Mouse (Mus musculus): Measurements from ENCODE around the gene Npl. TPM values are rescaled to one million over a fixed set of nuclear protein-coding genes. Genes with fewer than 3 reads are reported as not detected.
A peak's percentile ranks its signal among the peaks of the same experiment; 100 is the strongest.

Gene Npl
- polyA plus RNA-seq (2012; rRNA removed) (2.2 and 3.1 TPM in 2 replicates), polyA plus RNA-seq (2014; fragmentation: Nextera tagmentation; extraction: Ambion mirVana) (7.3 and 8.4 TPM in 2 replicates)

DNA sequence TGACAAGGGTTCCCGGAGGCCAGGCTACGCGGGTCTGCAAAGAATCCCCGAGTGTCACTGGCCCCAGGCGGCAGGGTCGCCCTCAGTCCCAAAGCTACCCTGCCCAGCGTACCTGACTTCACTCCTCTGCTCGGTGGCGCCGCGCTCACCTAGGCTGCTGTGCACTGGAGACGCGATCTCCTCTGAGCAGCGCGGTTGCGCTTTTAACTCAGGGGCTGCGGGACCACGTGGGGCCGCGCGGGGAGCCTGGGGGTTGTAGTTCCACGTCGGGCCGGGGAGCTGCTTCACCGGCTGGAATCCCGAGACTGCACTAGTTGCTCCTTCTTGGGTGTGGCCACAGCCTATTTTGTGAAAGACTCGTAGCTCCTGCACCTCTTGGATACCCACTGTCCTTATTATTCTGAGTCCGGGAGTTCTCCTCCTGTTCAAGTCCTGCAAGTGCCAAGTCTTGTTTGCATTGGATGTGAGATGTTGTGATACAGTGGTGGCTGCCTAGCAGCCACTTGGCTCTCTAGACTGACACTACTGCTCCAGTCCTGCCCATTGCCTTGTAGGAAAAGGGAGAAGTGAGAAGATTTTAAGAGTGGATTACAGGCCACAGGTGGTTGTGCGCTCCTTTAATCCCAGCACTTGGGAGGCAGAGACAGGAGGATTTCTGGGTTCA lies at the start of gene Npl:
TSS of gene Npl (minus strand) at position 510 of the 664 bp plus-strand sequence.
- Histone ChIP-seq H3K27ac (no peak within 1 kb of the TSS), H3K27me3 (ENCODE audit: control insufficient read depth, insufficient read depth, low read length) (peaks cover 3% of the 10 kb centered on the region), H3K4me2 (ENCODE audit: low read depth) (peak within 1 kb of the TSS; percentile 50), H3K36me3 (replicated peaks; ENCODE audit: control insufficient read depth, insufficient read depth, low read depth) (no peaks in the 10 kb centered on the region), H3K4me3 (ENCODE audit: insufficient read depth in 1 of 2, low read depth in 2 of 2, low read length in 2 of 2) (peak within 1 kb of the TSS; percentile 45), H3K9ac (replicated peaks) (no peak within 1 kb of the TSS), H3K9me3 (ENCODE audit: control insufficient read depth, low read length) (no peaks in the 10 kb centered on the region), H3K4me1 (replicated peaks; ENCODE audit: control insufficient read depth in 2 of 2, insufficient read depth in 2 of 2, low read length in 1 of 2) (peaks cover 0 to 5% of the 10 kb centered on the region in 2 experiments; a peak in 1 of 4 replicates)
- TF ChIP-seq EP300 (IDR thresholded peaks at IDR 0.05; ENCODE audit: low read depth) (no peak), CTCF (IDR thresholded peaks at IDR 0.05; ENCODE audit: low read depth) (no peak)
- 5% methylated on average over 29 of the region's 29 CpGs for WGBS (ENCODE audit: insufficient replicate concordance)
- ATAC-seq (ENCODE audit: insufficient read depth) (peak; percentile 55; the same call in 1 of the 2 replicates), DNase-seq (ENCODE audit: low read depth in 3 of 3, low spot score in 3 of 3) (no peak)

- no peaks in the 10 kb centered on the region for H3K9me3 ChIP-seq (ENCODE audit: control insufficient read depth, low read length)
- 45% methylated on average over 9 of the region's 9 CpGs for WGBS (ENCODE audit: insufficient replicate concordance)
- H3K27ac ChIP-seq, result no peak overlapping the region
- H3K4me3 ChIP-seq (ENCODE audit: insufficient read depth in 1 of 2, low read depth in 2 of 2, low read length in 2 of 2), result no peak overlapping the region
- ATAC-seq (ENCODE audit: insufficient read depth) (no peak), DNase-seq (ENCODE audit: low read depth in 3 of 3, low spot score in 3 of 3) (no peak)
- H3K27me3 ChIP-seq (ENCODE audit: control insufficient read depth, insufficient read depth, low read length), result no peaks in the 10 kb centered on the region
- no peak overlapping the region for H3K9ac ChIP-seq (replicated peaks)
- H3K4me1 ChIP-seq (replicated peaks; ENCODE audit: control insufficient read depth in 2 of 2, insufficient read depth in 2 of 2, low read length in 1 of 2), result no peaks in the 10 kb centered on the region
- TF ChIP-seq EP300 (IDR thresholded peaks at IDR 0.05; ENCODE audit: low read depth), result no peak
- no peak for TF ChIP-seq CTCF (IDR thresholded peaks at IDR 0.05; ENCODE audit: low read depth)
- no peaks in the 10 kb centered on the region for H3K36me3 ChIP-seq (replicated peaks; ENCODE audit: control insufficient read depth, insufficient read depth, low read depth)
- no peak overlapping the region for H3K4me2 ChIP-seq (ENCODE audit: low read depth)
Observed at GRCm38 (mm10) chr1:153599302-153600045, 49.6 kb upstream of the Npl start.

GRCm38 (mm10) chr1:153598773-153599172 lies 48.9 kb upstream of the Npl start:
- Histone ChIP-seq H3K4me3 (ENCODE audit: insufficient read depth in 1 of 2, low read depth in 2 of 2, low read length in 2 of 2) (no peak overlapping the region), H3K27ac (no peak overlapping the region), H3K27me3 (ENCODE audit: control insufficient read depth, insufficient read depth, low read length) (no peaks in the 10 kb centered on the region), H3K36me3 (replicated peaks; ENCODE audit: control insufficient read depth, insufficient read depth, low read depth) (no peaks in the 10 kb centered on the region), H3K4me2 (ENCODE audit: low read depth) (no peak overlapping the region), H3K4me1 (replicated peaks; ENCODE audit: control insufficient read depth in 2 of 2, insufficient read depth in 2 of 2, low read length in 1 of 2) (no peaks in the 10 kb centered on the region), H3K9ac (replicated peaks) (no peak overlapping the region), H3K9me3 (ENCODE audit: control insufficient read depth, low read length) (no peaks in the 10 kb centered on the region)
- TF ChIP-seq EP300 (IDR thresholded peaks at IDR 0.05; ENCODE audit: low read depth) (no peak), CTCF (IDR thresholded peaks at IDR 0.05; ENCODE audit: low read depth) (no peak)
- 35% methylated on average over 2 of the region's 2 CpGs for WGBS (ENCODE audit: insufficient replicate concordance)
- ATAC-seq (ENCODE audit: insufficient read depth) (no peak), DNase-seq (ENCODE audit: low read depth in 3 of 3, low spot score in 3 of 3) (no peak)

- H3K27me3 ChIP-seq (ENCODE audit: control insufficient read depth, insufficient read depth, low read length), result no peaks in the 10 kb centered on the region
- TF ChIP-seq CTCF (IDR thresholded peaks at IDR 0.05; ENCODE audit: low read depth), result no peak
- TF ChIP-seq EP300 (IDR thresholded peaks at IDR 0.05; ENCODE audit: low read depth), result no peak
- no peak overlapping the region for H3K27ac ChIP-seq
- H3K4me2 ChIP-seq (ENCODE audit: low read depth), result no peak overlapping the region
- H3K36me3 ChIP-seq (replicated peaks; ENCODE audit: control insufficient read depth, insufficient read depth, low read depth), result no peaks in the 10 kb centered on the region
- no peak overlapping the region for H3K9ac ChIP-seq (replicated peaks)
- WGBS (ENCODE audit: insufficient replicate concordance), result 69% methylated on average over 2 of the region's 2 CpGs
- no peak for ATAC-seq (ENCODE audit: insufficient read depth)
- no peaks in the 10 kb centered on the region for H3K9me3 ChIP-seq (ENCODE audit: control insufficient read depth, low read length)
- no peak for DNase-seq (ENCODE audit: low read depth in 3 of 3, low spot score in 3 of 3)
- H3K4me3 ChIP-seq (ENCODE audit: insufficient read depth in 1 of 2, low read depth in 2 of 2, low read length in 2 of 2), result no peak overlapping the region
- H3K4me1 ChIP-seq (replicated peaks; ENCODE audit: control insufficient read depth in 2 of 2, insufficient read depth in 2 of 2, low read length in 1 of 2), result no peaks in the 10 kb centered on the region
Observed at GRCm38 (mm10) chr1:153593678-153594077, 43.8 kb upstream of the Npl start.

DNA sequence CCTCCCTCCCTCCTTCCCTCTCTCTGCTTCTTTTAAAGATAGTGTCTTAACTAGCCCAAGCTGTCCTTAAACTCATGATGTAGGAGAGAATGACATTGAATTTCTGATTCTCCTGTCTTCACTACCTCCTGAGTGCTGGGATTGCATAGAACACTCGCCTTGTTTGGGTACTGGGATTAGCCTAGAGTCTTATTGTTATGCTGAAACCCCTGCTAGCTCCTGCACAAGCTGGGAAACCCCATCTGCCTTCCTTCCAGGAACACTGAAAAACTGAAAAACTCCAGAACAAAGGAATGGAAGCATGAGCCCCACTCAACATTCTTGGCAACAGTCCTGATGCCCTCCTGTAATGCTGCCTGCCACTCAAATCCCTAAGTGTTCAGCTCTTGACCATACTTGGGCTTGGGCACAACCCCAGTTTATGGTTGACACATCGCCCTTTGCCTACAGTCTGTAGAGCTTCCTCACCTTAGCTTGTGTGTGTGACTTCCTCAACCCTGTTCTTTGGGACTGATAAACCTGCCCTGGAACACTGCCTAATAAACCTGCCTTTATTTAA lies 40.4 kb upstream of the Npl start:
- Histone ChIP-seq H3K9ac (replicated peaks) (no peak overlapping the region), H3K36me3 (replicated peaks; ENCODE audit: control insufficient read depth, insufficient read depth, low read depth) (no peaks in the 10 kb centered on the region), H3K4me2 (ENCODE audit: low read depth) (no peak overlapping the region), H3K9me3 (ENCODE audit: control insufficient read depth, low read length) (no peaks in the 10 kb centered on the region), H3K27ac (no peak overlapping the region), H3K4me1 (replicated peaks; ENCODE audit: control insufficient read depth in 2 of 2, insufficient read depth in 2 of 2, low read length in 1 of 2) (no peaks in the 10 kb centered on the region), H3K27me3 (ENCODE audit: control insufficient read depth, insufficient read depth, low read length) (no peaks in the 10 kb centered on the region), H3K4me3 (ENCODE audit: insufficient read depth in 1 of 2, low read depth in 2 of 2, low read length in 2 of 2) (no peak overlapping the region)
- no peak for DNase-seq (ENCODE audit: low read depth in 3 of 3, low spot score in 3 of 3)
- ATAC-seq (ENCODE audit: insufficient read depth), result no peak
- WGBS (ENCODE audit: insufficient replicate concordance), result 54% methylated on average over 2 of the region's 2 CpGs
- TF ChIP-seq CTCF (IDR thresholded peaks at IDR 0.05; ENCODE audit: low read depth) (no peak), EP300 (IDR thresholded peaks at IDR 0.05; ENCODE audit: low read depth) (no peak)
